Mouse (Mus musculus) brown adipose tissue, adult 24 weeks (tissue): ENCODE results near the gene Homez. TPM values are rescaled to one million over a fixed set of nuclear protein-coding genes. Genes with fewer than 3 reads are reported as not detected.
A peak's percentile ranks its signal among the peaks of the same experiment; 100 is the strongest.

Experiments
- H3K27ac ChIP-seq: fragments of 200-500 bp; replicated peaks from 2 replicates; pipeline ENCODE4 v1.5.1; 2012; ENCODE audit warnings: low read depth, mild to moderate bottlenecking, low read length
- H3K4me1 ChIP-seq: fragments of 200-500 bp; 2 replicates; pipeline ENCODE4 v1.6.1; 2012; ENCODE audit warnings: low read length, mixed read lengths; ENCODE audit not compliant: control insufficient read depth, insufficient read depth, insufficient read length
- H3K4me3 ChIP-seq: fragments of 200-500 bp; 2 replicates; pipeline ENCODE4 v1.5.1; 2012; ENCODE audit warnings: low read depth, mild to moderate bottlenecking, low read length, moderate library complexity; ENCODE audit not compliant: insufficient read depth
- polyA plus RNA-seq: library from polyadenylated mRNA; stranded (reverse); fragments of >200 nt; gene quantifications from 2 replicates; pipeline ENCODE4 v1.2.4, GENCODE M21; 2012; ENCODE audit not compliant: missing spikeins, insufficient read depth, insufficient read length

Homez gene
- polyA plus RNA-seq, 1 experiment = 4.6 TPM

- Histone ChIP-seq H3K27ac (no peak overlapping the region), H3K4me1 (no peaks in the 10 kb centered on the region), H3K4me3 (no peak overlapping the region)
Observed at GRCm38 (mm10) chr14:54856703-54857102, 14.1 kb downstream of the Homez start.

GRCm38 (mm10) chr14:54855726-54856125 is 15.0 kb downstream of the Homez start:
- no peak overlapping the region for H3K27ac ChIP-seq
- no peak overlapping the region for H3K4me3 ChIP-seq

GRCm38 (mm10) chr14:54843461-54843860 is 27.3 kb downstream of the Homez start:
- Histone ChIP-seq H3K27ac (no peak overlapping the region), H3K4me3 (peak overlapping the region; percentile 27), H3K4me1 (no peaks in the 10 kb centered on the region)

More at GRCm38 (mm10) chr14:54855726-54856125, 15.0 kb downstream of the Homez start:
- H3K4me1 ChIP-seq = no peaks in the 10 kb centered on the region

- Histone ChIP-seq H3K27ac (no peak overlapping the region), H3K4me3 (no peak overlapping the region), H3K4me1 (no peaks in the 10 kb centered on the region)
Observed at GRCm38 (mm10) chr14:54823716-54824115, 47.0 kb downstream of the Homez start.

GRCm38 (mm10) chr14:54822301-54822700 is 48.5 kb downstream of the Homez start:
- no peaks in the 10 kb centered on the region for H3K4me1 ChIP-seq
- H3K27ac ChIP-seq = no peak overlapping the region
- H3K4me3 ChIP-seq = no peak overlapping the region

GRCm38 (mm10) chr14:54817791-54818190 is 53.0 kb downstream of the Homez start:
- Histone ChIP-seq H3K4me1 (no peaks in the 10 kb centered on the region), H3K27ac (no peak overlapping the region), H3K4me3 (no peak overlapping the region)

GRCm38 (mm10) chr14:54815737-54816136 is 55.0 kb downstream of the Homez start:
- H3K4me1 ChIP-seq = no peaks in the 10 kb centered on the region
- no peak overlapping the region for H3K4me3 ChIP-seq
- H3K27ac ChIP-seq = no peak overlapping the region

GRCm38 (mm10) chr14:54813991-54814390 is 56.8 kb downstream of the Homez start, which contains the start of gene Rnf212b:
Gene Rnf212b, plus strand, starts transcription at chr14:54814141.
- no peak within 1 kb of the TSS for H3K4me3 ChIP-seq
- no peaks in the 10 kb centered on the region for H3K4me1 ChIP-seq
- no peak within 1 kb of the TSS for H3K27ac ChIP-seq

- H3K4me1 ChIP-seq = no peaks in the 10 kb centered on the region
- H3K27ac ChIP-seq = no peak overlapping the region
- H3K4me3 ChIP-seq = no peak overlapping the region
Observed at GRCm38 (mm10) chr14:54809668-54810033, 61.1 kb downstream of the Homez start.

- H3K4me3 ChIP-seq = no peak overlapping the region
- H3K27ac ChIP-seq = no peak overlapping the region
- H3K4me1 ChIP-seq = no peaks in the 10 kb centered on the region
Observed at GRCm38 (mm10) chr14:54808718-54809667, 61.8 kb downstream of the Homez start.

- Histone ChIP-seq H3K4me1 (no peaks in the 10 kb centered on the region), H3K27ac (no peak overlapping the region), H3K4me3 (no peak overlapping the region)
Observed at GRCm38 (mm10) chr14:54806124-54806523, 64.6 kb downstream of the Homez start.

Other genes with a start within 250 kb of the Homez start
- not detected in 2 replicates for gene Psmb11, start 249.5 kb downstream of the Homez start, polyA plus RNA-seq
- not detected in 2 replicates for gene Gm17606, start 230.0 kb downstream of the Homez start, polyA plus RNA-seq
- not detected in 2 replicates for gene Cdh24, start 229.6 kb downstream of the Homez start, polyA plus RNA-seq
- gene 1700123O20Rik, start 184.7 kb downstream of the Homez start, polyA plus RNA-seq = 33.3 and 43.1 TPM in 2 replicates
- 47.2 and 50.6 TPM in 2 replicates for gene Acin1, start 184.0 kb downstream of the Homez start, polyA plus RNA-seq
- not detected in 2 replicates for gene Gm29776, start 172.1 kb downstream of the Homez start, polyA plus RNA-seq
- gene Cebpe, start 158.8 kb downstream of the Homez start, polyA plus RNA-seq = not detected in 2 replicates
- 2.4 and 2.8 TPM in 2 replicates for gene Slc7a8, start 89.0 kb downstream of the Homez start, polyA plus RNA-seq
- 1.5 and 2.0 TPM in 2 replicates for gene Rnf212b, start 56.8 kb downstream of the Homez start, polyA plus RNA-seq
- gene Ppp1r3e, start 6.6 kb upstream of the Homez start, polyA plus RNA-seq = 15.9 and 20.3 TPM in 2 replicates
- gene Bcl2l2, start 12.4 kb upstream of the Homez start, polyA plus RNA-seq = 26.3 and 28.2 TPM in 2 replicates
- gene Gm20521, start 12.5 kb upstream of the Homez start, polyA plus RNA-seq = not detected in 2 replicates
- 75.5 and 89.7 TPM in 2 replicates for gene Pabpn1, start 21.5 kb upstream of the Homez start, polyA plus RNA-seq
- gene Slc22a17, start 42.2 kb upstream of the Homez start, polyA plus RNA-seq = 4.9 and 6.6 TPM in 2 replicates
- 2.6 and 3.4 TPM in 2 replicates for gene Efs, start 55.2 kb upstream of the Homez start, polyA plus RNA-seq
- not detected in 2 replicates for gene Il25, start 61.7 kb upstream of the Homez start, polyA plus RNA-seq
- 1.8 and 3.3 TPM in 2 replicates for gene Cmtm5, start 65.3 kb upstream of the Homez start, polyA plus RNA-seq
- gene Myh6, start 96.0 kb upstream of the Homez start, polyA plus RNA-seq = not detected in 2 replicates
- gene Gm17428, start 106.0 kb upstream of the Homez start, polyA plus RNA-seq = not detected in 2 replicates
- 12.0 and 23.5 TPM in 2 replicates for gene Myh7, start 123.7 kb upstream of the Homez start, polyA plus RNA-seq
- 22.0 and 27.3 TPM in 2 replicates for gene Ngdn, start 144.5 kb upstream of the Homez start, polyA plus RNA-seq
- 2.3 and 2.5 TPM in 2 replicates for gene Zfhx2, start 221.4 kb upstream of the Homez start, polyA plus RNA-seq
- gene Thtpa, start 223.8 kb upstream of the Homez start, polyA plus RNA-seq = 9.0 and 15.6 TPM in 2 replicates
- 16.9 and 20.8 TPM in 2 replicates for gene Ap1g2, start 235.6 kb upstream of the Homez start, polyA plus RNA-seq
- gene Jph4, start 246.0 kb upstream of the Homez start, polyA plus RNA-seq = not detected in 2 replicates